Mouse (Mus musculus) hindbrain, embryonic 11.5 days (tissue): ENCODE data around the gene Ubtf. TPM values are rescaled to one million over a fixed set of nuclear protein-coding genes. Genes with fewer than 3 reads are reported as not detected.

Experiments used
- ATAC-seq: fragments of 200-750 bp; cut with Nextera tagmentation; 2 replicates; pipeline ENCODE4 v1.8.0; 2017; ENCODE audit warnings: mild to moderate bottlenecking, moderate TSS enrichment, moderate library complexity; ENCODE audit not compliant: low FRiP score
- DNase-seq: peaks from one replicate; pipeline ENCODE4 v3.0.0-alpha.2; 2015; ENCODE audit warnings: low spot score
- H3K27ac ChIP-seq: fragments of 300-500 bp; sonication (generic); 2 replicates; pipeline ENCODE4 v1.5.1; 2014; ENCODE audit warnings: mild to moderate bottlenecking, low read depth, low read length
- H3K27me3 ChIP-seq: fragments of 300-500 bp; sonication (generic); 2 replicates; pipeline ENCODE4 v1.6.1; 2014; ENCODE audit warnings: mild to moderate bottlenecking, low read length, moderate library complexity, mixed read lengths; ENCODE audit not compliant: control insufficient read depth, insufficient read depth
- H3K36me3 ChIP-seq: fragments of 300-500 bp; sonication (generic); 2 replicates; pipeline ENCODE4 v1.6.1; 2014; ENCODE audit warnings: mild to moderate bottlenecking, low read length, moderate library complexity, mixed read lengths; ENCODE audit not compliant: control insufficient read depth, insufficient read depth
- H3K4me1 ChIP-seq: fragments of 300-500 bp; sonication (generic); replicated peaks from 2 replicates; pipeline ENCODE4 v1.6.1; 2014; ENCODE audit warnings: low read length, mixed read lengths; ENCODE audit not compliant: control insufficient read depth, insufficient read depth
- H3K4me2 ChIP-seq: fragments of 300-500 bp; sonication (generic); replicated peaks from 2 replicates; pipeline ENCODE4 v1.6.1; 2014; ENCODE audit warnings: mild to moderate bottlenecking, low read depth, low read length
- H3K4me3 ChIP-seq: fragments of 300-500 bp; sonication (generic); 2 replicates; pipeline ENCODE4 v1.5.1; 2014; ENCODE audit warnings: low read depth, low read length
- H3K9ac ChIP-seq: fragments of 300-500 bp; sonication (generic); 2 replicates; pipeline ENCODE4 v1.6.1; 2014; ENCODE audit warnings: low read depth, low read length
- H3K9me3 ChIP-seq: fragments of 300-500 bp; sonication (generic); 2 replicates; pipeline ENCODE4 v1.6.1; 2016; ENCODE audit warnings: low read length; ENCODE audit not compliant: control insufficient read depth
- WGBS: fragments of 180-500 bp; shearing (Covaris S2); extraction: QIAGEN DNeasy Blood & Tissue Kit; methylation state at CpG from one replicate; pipeline ENCODE4 v1.1.7; 2014; 5-methylcytosine and 5-hydroxymethylcytosine counted together
- polyA plus RNA-seq: library from polyadenylated mRNA; unstranded; fragments of >200 nt; fragmentation: Nextera tagmentation; extraction: Ambion mirVana; gene quantifications from 2 replicates; pipeline ENCODE4 v1.2.1, GENCODE M21; 2014

The Ubtf gene
- polyA plus RNA-seq, 1 experiment from 2014 or later = 82.1 TPM

- no peaks in the 10 kb centered on the region for H3K27me3 ChIP-seq
- no peak overlapping the region for H3K4me3 ChIP-seq
- H3K36me3 ChIP-seq = no peaks in the 10 kb centered on the region
- H3K27ac ChIP-seq = no peak overlapping the region
- DNase-seq (no peak), ATAC-seq (no peak)
- 83% methylated on average over 11 of the region's 11 CpGs for WGBS
- H3K4me1 ChIP-seq = no peaks in the 10 kb centered on the region
- H3K4me2 ChIP-seq = no peak overlapping the region
- no peaks in the 10 kb centered on the region for H3K9me3 ChIP-seq
- no peak overlapping the region for H3K9ac ChIP-seq
Observed at GRCm38 (mm10) chr11:102339195-102339594, 19.7 kb upstream of the Ubtf start.

GRCm38 (mm10) chr11:102338561-102338960 lies 19.0 kb upstream of the Ubtf start:
- WGBS = 57% methylated on average over 3 of the region's 3 CpGs

GRCm38 (mm10) chr11:102337921-102338320 lies 18.4 kb upstream of the Ubtf start:
- H3K4me1 ChIP-seq = no peaks in the 10 kb centered on the region
- H3K27ac ChIP-seq = no peak overlapping the region
- no peaks in the 10 kb centered on the region for H3K9me3 ChIP-seq
- no peaks in the 10 kb centered on the region for H3K36me3 ChIP-seq
- no peak overlapping the region for H3K4me3 ChIP-seq
- H3K27me3 ChIP-seq = no peaks in the 10 kb centered on the region
- no peak overlapping the region for H3K4me2 ChIP-seq
- 86% methylated on average over 1 of the region's 1 CpGs for WGBS
- ATAC-seq (no peak), DNase-seq (no peak)
- H3K9ac ChIP-seq = no peak overlapping the region

More at GRCm38 (mm10) chr11:102338561-102338960, 19.0 kb upstream of the Ubtf start:
- Histone ChIP-seq H3K27ac (no peak overlapping the region), H3K4me2 (no peak overlapping the region), H3K4me1 (no peaks in the 10 kb centered on the region), H3K4me3 (no peak overlapping the region), H3K9me3 (no peaks in the 10 kb centered on the region), H3K9ac (no peak overlapping the region), H3K36me3 (no peaks in the 10 kb centered on the region), H3K27me3 (no peaks in the 10 kb centered on the region)
- no peak for ATAC-seq
- DNase-seq = no peak

GRCm38 (mm10) chr11:102336191-102336590 lies 16.6 kb upstream of the Ubtf start:
- Histone ChIP-seq H3K4me3 (no peak overlapping the region), H3K9ac (no peak overlapping the region), H3K36me3 (no peaks in the 10 kb centered on the region), H3K4me2 (no peak overlapping the region), H3K4me1 (no peaks in the 10 kb centered on the region), H3K9me3 (no peaks in the 10 kb centered on the region), H3K27ac (no peak overlapping the region), H3K27me3 (no peaks in the 10 kb centered on the region)
- WGBS = 79% methylated on average over 1 of the region's 1 CpGs
- ATAC-seq = no peak
- DNase-seq = no peak

- H3K36me3 ChIP-seq = no peaks in the 10 kb centered on the region
- no peak overlapping the region for H3K27ac ChIP-seq
- H3K4me1 ChIP-seq = no peaks in the 10 kb centered on the region
- H3K9ac ChIP-seq = no peak overlapping the region
- H3K27me3 ChIP-seq = no peaks in the 10 kb centered on the region
- no peaks in the 10 kb centered on the region for H3K9me3 ChIP-seq
- 48% methylated on average over 9 of the region's 9 CpGs for WGBS
- ATAC-seq = no peak
- H3K4me2 ChIP-seq = no peak overlapping the region
- no peak overlapping the region for H3K4me3 ChIP-seq
- DNase-seq = no peak
Observed at GRCm38 (mm10) chr11:102334973-102335700, 15.6 kb upstream of the Ubtf start.

GRCm38 (mm10) chr11:102334010-102334409 lies 14.5 kb upstream of the Ubtf start:
- Histone ChIP-seq H3K4me1 (no peaks in the 10 kb centered on the region), H3K9me3 (no peaks in the 10 kb centered on the region), H3K9ac (no peak overlapping the region), H3K27me3 (no peaks in the 10 kb centered on the region), H3K4me2 (no peak overlapping the region), H3K4me3 (no peak overlapping the region), H3K36me3 (no peaks in the 10 kb centered on the region), H3K27ac (no peak overlapping the region)
- DNase-seq = no peak
- WGBS = 71% methylated on average over 4 of the region's 4 CpGs
- no peak for ATAC-seq

- no peak overlapping the region for H3K27ac ChIP-seq
- no peaks in the 10 kb centered on the region for H3K4me1 ChIP-seq
- DNase-seq (no peak), ATAC-seq (no peak)
- no peak overlapping the region for H3K9ac ChIP-seq
- no peaks in the 10 kb centered on the region for H3K27me3 ChIP-seq
- no peaks in the 10 kb centered on the region for H3K36me3 ChIP-seq
- no peak overlapping the region for H3K4me3 ChIP-seq
- no peaks in the 10 kb centered on the region for H3K9me3 ChIP-seq
- no peak overlapping the region for H3K4me2 ChIP-seq
Observed at GRCm38 (mm10) chr11:102333061-102333460, 13.5 kb upstream of the Ubtf start.

GRCm38 (mm10) chr11:102331806-102332205 lies 12.3 kb upstream of the Ubtf start:
- Histone ChIP-seq H3K4me3 (no peak overlapping the region), H3K4me1 (no peaks in the 10 kb centered on the region), H3K9ac (no peak overlapping the region), H3K9me3 (no peaks in the 10 kb centered on the region), H3K27ac (no peak overlapping the region), H3K4me2 (no peak overlapping the region), H3K36me3 (no peaks in the 10 kb centered on the region), H3K27me3 (no peaks in the 10 kb centered on the region)
- ATAC-seq (no peak), DNase-seq (no peak)
- WGBS = 53% methylated on average over 4 of the region's 4 CpGs

- ATAC-seq = no peak
- no peaks in the 10 kb centered on the region for H3K27me3 ChIP-seq
- H3K9me3 ChIP-seq = no peaks in the 10 kb centered on the region
- H3K9ac ChIP-seq = no peak overlapping the region
- no peak overlapping the region for H3K27ac ChIP-seq
- H3K4me1 ChIP-seq = no peaks in the 10 kb centered on the region
- H3K36me3 ChIP-seq = no peaks in the 10 kb centered on the region
- no peak for DNase-seq
- H3K4me3 ChIP-seq = no peak overlapping the region
- 87% methylated on average over 3 of the region's 3 CpGs for WGBS
- H3K4me2 ChIP-seq = no peak overlapping the region
Observed at GRCm38 (mm10) chr11:102330039-102330438, 10.5 kb upstream of the Ubtf start.
